Comparison of ENCODE assay signal across 14 mouse cellular contexts in the genomic region with DNA sequence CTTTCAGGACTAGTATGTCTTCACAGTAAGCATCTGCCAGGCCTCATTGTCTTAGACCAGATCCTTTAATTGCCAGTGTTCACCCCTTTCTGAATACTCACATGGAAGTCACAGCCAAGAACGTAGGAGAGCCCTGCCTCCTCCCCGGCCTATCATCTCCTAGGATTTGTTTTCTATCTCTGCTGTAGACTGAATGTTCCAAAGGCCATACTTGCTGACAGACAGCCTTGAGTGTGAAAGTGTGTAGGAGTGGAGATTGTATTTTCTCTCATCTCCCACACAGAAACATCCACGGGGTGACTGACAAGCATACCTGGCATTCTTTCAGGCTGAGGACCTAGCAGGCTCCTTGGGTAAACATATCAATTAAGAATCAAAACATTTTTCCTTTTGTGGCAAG.
DNase-seq lines count a peak whose midpoint lies in the region.
"Had no signal": no experiment of that assay in that cellular context is flagged by ENCODE, and none has a peak within 500 bp of the region (broad histone marks: within the 10 kb centered on the region; RNA-seq: fewer than 3 reads in every experiment).

No protein-coding gene starts in this region.

- peak; percentile 45 to 63 for DNase-seq in frontal cortex, adult 2 months (ENCODE audit: extremely low spot score in 1 of 2, low spot score in 1 of 2)
- no peak for DNase-seq in frontal cortex, postnatal 25 days (ENCODE audit: low spot score in 2 of 2)
- DNase-seq in layer of hippocampus, adult 9-11 months = peak; percentile 29
- no peak for DNase-seq in layer of hippocampus, postnatal 25 days (ENCODE audit: extremely low spot score in 1 of 2, low spot score in 1 of 2)
- peak; percentile 35 to 41 for DNase-seq in right cerebral cortex, adult 2 months (ENCODE audit: low spot score in 2 of 2)
- no peak for DNase-seq in right cerebral cortex, postnatal 4 days
- no peak for DNase-seq in kidney, adult 11 months
- DNase-seq: adrenal gland, postnatal 10 days; cerebellum, adult 11-12 months; cerebellum, adult 9-10 months; cerebellum, postnatal 25 days; gastrocnemius, postnatal 10 days; heart, adult 2 months; heart, postnatal 14 days had no signal

Comparison
In these comparisons a context has a peak if more than half of its experiments do, and no peak if none do; other contexts are left out.
1. DNase-seq: peak in frontal cortex, adult 2 months (2 of 2), layer of hippocampus, adult 9-11 months (single experiment) and right cerebral cortex, adult 2 months (2 of 2); none in frontal cortex, postnatal 25 days (0 of 2), layer of hippocampus, postnatal 25 days (0 of 2), right cerebral cortex, postnatal 4 days (single experiment) and kidney, adult 11 months (single experiment).